Mouse (Mus musculus) layer of hippocampus, adult 2 months (tissue): ENCODE data around the gene Gpx3. TPM values are rescaled to one million over a fixed set of nuclear protein-coding genes. Genes with fewer than 3 reads are reported as not detected.
A peak's percentile ranks its signal among the peaks of the same experiment; 100 is the strongest.

Source experiments
- DNase-seq, 2 experiments: peaks; one replicate each; pipeline ENCODE4 v3.0.0; 2022; ENCODE audit warnings: low spot score in 2 of 2
- H3K27ac ChIP-seq: fragments of 200-600 bp; 2 replicates; pipeline ENCODE4 v1.8.1; 2022
- H3K4me3 ChIP-seq: fragments of 200-600 bp; 2 replicates; pipeline ENCODE4 v1.8.1; 2022; ENCODE audit warnings: mild to moderate bottlenecking
- CTCF ChIP-seq: fragments of 200-600 bp; conservative IDR thresholded peaks from 2 replicates; pipeline ENCODE4 v1.8.1; 2022; ENCODE audit warnings: antibody characterized with exemption, mild to moderate bottlenecking, moderate library complexity
- total RNA-seq, 2 experiments: library from RNA; stranded (reverse); gene quantifications; 2 replicates each; pipeline ENCODE4 v1.2.3; 2021

Gpx3 gene
- total RNA-seq, 2 experiments from 2014 or later: 3.9 to 4.0 TPM

DNA sequence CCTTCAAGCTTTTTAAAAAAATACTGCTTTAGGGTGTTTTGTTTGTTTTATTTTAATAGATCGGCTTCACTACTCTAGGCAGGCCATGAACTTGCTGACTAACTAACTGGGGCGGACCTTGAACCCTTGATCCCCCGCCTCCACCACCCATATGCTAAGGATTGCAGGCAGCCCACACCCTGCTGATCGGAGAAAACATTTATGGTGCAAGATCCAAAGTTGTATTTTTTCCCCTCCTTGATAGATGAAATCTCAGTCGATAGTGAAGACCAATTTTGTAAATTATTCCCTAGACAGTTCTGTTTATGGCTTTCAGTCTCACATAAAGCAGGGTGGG lies 35.2 kb upstream of the Gpx3 start:
- H3K4me3 ChIP-seq: peak overlapping the region; percentile 79
- DNase-seq: no peak
- H3K27ac ChIP-seq: peak overlapping the region; percentile 99
- no peak for TF ChIP-seq CTCF

DNA sequence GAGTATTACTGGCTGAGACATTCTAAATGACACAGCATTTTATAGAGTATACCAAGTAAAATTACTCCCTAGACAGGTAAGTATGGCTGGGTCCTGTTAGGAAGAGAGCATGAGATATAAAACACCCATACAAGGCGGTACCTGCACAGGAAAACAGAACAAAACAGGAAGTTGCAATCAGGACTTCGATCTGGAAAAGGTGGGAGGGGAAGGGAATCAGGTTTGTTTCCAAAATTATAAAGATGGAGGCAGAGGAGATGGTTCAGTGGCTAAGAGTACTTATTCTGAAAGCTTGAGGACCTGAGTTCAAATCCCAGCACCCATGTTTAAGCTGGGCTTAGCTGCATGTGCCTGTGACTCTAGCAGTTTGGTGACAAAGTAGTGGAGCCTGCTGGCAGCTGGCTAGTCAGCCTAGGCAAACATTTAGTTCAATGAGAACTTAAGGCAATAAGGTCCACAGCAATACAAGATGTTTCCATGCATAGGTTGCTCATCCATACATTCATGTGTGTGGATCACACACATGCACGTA lies 34.3 kb upstream of the Gpx3 start:
- no peak for TF ChIP-seq CTCF
- H3K4me3 ChIP-seq: peak overlapping the region; percentile 79
- DNase-seq: no peak

DNA sequence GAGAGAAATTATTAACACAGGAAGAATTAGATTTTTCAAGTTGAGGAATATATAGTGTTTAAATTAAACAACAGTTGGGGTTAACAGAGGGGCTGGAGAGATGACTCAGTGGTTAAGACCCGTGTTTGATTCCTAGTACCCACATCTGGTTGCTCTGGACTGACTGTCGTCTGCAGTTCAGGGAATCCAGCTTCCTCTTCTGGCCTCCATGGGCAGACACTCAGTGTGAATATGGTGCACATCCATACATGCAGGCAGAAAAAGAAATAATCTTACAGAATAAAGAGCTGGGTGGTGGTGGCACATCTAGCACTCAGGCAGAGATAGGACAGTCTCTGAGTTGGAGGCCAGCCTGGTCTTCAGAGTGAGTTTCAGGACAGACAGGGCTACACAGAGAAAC lies 33.8 kb upstream of the Gpx3 start:
- no peak overlapping the region for H3K4me3 ChIP-seq
- no peak overlapping the region for H3K27ac ChIP-seq
- TF ChIP-seq CTCF: no peak
- DNase-seq: no peak

More for the DNA sequence above, 34.3 kb upstream of the Gpx3 start:
- no peak overlapping the region for H3K27ac ChIP-seq

DNA sequence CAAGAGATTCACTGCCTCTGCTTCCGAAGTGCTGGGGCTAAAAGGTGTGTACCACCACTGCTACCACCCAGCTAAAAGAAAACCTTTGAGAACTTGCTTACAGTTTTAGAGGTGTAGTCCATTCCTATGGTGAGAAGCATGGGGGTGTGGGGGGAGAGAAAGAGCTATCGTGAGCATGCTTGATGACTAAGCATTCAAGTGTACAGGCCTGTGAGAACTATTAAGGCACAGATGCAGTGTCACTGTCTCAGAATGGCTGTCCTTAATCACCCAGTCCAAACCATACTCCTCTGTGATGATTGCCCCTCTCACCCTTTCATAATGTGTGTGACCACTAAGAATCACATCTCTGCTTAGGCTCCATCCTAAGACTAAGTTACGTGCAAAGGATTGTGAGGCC lies 32.9 kb upstream of the Gpx3 start:
- no peak overlapping the region; the same call in 1 of the 2 replicates for H3K27ac ChIP-seq
- no peak for DNase-seq
- no peak for TF ChIP-seq CTCF
- no peak overlapping the region for H3K4me3 ChIP-seq

DNA sequence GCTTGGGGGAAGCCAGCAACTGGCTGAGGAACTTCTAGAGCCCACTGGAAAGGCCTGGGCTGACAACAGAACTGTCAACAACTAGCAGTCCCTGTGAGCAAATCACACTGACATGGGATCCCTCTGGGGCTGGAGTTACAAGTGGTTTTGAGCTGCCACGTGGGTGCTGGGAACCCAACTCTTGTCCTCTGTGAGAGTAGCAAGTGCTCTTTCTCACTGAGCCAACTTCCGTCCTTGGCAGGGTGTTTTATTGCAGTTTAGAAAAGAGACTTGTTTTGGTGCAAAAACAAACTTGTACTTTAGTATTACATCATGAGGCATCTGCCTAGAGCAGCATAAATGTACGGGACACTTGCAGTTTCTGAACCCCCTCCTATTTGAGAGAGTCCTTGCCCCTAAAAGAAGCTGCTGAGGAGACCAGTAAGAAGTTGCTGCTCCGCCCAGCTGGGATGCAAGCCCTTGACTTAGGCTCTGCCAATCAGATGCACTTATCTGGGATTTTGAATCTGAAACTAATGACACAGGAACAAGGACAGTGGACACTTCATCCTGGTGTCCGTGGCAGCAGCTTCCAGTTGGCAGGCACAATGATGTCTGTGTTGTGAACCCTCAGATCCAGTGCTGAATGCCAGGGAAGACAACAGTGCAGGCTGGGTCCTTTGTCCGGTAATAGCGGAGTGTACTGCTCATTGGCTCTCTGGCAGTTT lies 30.3 kb upstream of the Gpx3 start:
- no peak for DNase-seq
- Histone ChIP-seq H3K27ac (peak overlapping the region; percentile 59), H3K4me3 (no peak overlapping the region)
- TF ChIP-seq CTCF: no peak

DNA sequence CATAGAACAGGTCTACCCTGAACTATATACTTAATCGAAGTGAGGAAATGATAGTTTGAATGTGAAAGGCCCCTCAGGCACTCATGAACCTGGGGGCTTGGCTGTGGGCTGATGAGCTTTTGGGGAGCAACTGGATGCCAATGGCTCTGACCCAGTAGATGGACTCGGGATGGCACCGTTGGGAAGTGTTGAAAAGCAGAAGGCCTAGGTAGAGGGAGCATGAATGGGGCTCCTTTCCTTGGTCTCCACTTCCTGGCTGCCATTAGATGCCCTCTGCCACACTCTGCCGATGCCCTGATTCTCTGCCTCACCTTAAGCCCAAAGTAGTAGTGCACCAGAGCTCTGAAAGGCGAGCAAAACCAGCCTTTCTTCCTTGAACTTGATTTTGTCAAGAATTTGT lies 26.2 kb upstream of the Gpx3 start:
- no peak for DNase-seq
- Histone ChIP-seq H3K4me3 (no peak overlapping the region), H3K27ac (no peak overlapping the region)
- no peak for TF ChIP-seq CTCF

DNA sequence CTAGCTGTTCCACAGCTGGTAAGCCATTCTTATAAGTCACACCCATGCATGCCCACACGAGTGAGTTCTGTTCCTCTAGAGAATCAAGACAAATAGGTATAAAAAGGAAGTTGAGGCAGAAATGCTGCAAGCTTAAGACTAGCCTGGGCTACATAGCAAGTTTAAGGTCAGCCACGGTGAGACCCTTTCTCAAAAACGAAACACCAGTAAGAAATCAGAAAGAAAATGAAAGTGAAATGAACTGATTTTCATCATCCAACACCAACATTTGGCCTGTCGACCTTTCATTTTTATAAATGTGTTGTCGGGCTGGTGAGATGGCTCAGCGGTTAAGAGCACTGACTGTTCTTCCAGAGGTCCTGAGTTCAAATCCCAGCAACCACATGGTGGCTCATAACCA lies 23.4 kb upstream of the Gpx3 start:
- no peak overlapping the region for H3K27ac ChIP-seq
- no peak for DNase-seq
- TF ChIP-seq CTCF: no peak
- no peak overlapping the region for H3K4me3 ChIP-seq

DNA sequence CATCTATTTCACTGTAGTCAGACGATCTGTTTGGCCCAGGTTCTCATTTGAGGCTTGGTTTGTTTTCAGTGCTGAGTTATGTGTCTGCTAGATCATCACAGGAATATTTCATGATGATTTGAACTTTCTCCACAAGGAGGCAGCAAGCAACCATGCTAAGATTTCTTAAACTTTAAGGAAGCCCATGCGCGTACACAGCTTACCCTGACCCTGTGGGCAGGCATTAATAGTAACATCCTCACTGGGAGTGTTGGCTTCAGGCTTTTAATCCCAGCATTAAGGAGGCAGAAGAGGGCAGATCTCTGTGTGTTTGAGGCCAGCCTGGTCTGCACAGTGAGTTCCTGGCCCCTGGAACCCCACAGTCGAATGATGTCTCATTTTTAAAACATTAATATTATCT lies 22.8 kb upstream of the Gpx3 start:
- TF ChIP-seq CTCF: peak; percentile 90
- Histone ChIP-seq H3K27ac (no peak overlapping the region), H3K4me3 (no peak overlapping the region)
- DNase-seq: peak; percentile 63

DNA sequence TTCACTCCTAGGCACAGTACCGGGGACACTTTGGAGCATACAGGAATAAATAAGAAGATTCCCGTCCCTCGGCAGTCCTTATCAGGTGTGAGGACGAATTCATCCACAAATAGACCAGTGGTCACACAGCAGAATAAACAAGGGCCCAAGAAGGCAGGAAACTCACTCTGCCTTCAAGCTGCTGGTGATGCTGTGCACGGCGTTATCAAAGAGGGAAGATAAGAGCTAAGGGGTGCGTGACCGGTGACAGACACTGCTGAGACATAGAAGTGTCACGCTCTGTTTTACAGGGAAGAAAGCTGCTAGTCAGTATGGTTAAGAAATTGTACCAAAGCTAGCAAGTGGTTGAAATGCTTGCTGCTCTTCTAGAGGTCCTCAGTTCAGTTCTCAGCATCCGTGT lies 22.3 kb upstream of the Gpx3 start:
- Histone ChIP-seq H3K4me3 (no peak overlapping the region), H3K27ac (no peak overlapping the region)
- DNase-seq: no peak
- no peak for TF ChIP-seq CTCF

DNA sequence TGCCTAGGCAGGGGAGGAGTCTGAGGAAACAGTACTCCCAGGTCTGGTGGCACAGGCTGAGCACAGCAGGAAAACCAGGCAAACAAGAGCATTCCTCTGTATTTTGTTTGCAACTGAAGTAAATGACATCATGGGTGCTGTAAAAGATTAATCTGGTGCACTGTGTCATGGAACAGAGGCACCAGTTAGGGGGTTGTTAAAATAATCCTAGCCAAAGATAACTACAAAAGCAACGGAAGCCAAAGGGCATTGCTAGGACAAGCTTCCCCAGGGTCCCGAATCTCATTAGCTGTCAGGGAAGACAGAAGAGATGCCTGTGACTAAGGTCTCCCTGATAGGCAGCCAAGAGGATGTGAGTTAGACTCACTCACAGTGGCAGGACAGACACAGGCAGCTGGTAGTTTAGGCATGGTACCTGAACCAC lies 21.2 kb upstream of the Gpx3 start:
- Histone ChIP-seq H3K4me3 (no peak overlapping the region), H3K27ac (no peak overlapping the region)
- DNase-seq: no peak
- no peak for TF ChIP-seq CTCF

DNA sequence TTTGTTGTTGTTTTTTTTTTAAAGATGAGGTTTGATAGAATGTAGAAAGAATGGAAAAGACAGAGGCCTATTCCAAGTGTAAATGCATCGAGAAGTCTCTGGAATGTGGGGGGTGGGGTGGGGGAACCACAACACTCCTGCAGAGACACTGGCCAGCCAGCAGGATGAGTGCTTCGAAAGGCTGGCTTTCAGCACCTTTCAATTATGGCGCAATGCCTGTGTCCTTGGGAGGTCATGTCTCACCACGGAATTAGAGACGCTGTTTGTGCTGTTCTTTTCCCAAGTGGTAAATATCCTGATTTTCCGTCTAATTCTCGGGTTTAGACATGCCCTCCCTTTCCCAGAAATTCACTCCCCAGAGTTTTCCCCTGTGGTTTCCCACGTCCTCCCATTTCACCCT lies 19.6 kb upstream of the Gpx3 start:
- TF ChIP-seq CTCF: no peak

DNA sequence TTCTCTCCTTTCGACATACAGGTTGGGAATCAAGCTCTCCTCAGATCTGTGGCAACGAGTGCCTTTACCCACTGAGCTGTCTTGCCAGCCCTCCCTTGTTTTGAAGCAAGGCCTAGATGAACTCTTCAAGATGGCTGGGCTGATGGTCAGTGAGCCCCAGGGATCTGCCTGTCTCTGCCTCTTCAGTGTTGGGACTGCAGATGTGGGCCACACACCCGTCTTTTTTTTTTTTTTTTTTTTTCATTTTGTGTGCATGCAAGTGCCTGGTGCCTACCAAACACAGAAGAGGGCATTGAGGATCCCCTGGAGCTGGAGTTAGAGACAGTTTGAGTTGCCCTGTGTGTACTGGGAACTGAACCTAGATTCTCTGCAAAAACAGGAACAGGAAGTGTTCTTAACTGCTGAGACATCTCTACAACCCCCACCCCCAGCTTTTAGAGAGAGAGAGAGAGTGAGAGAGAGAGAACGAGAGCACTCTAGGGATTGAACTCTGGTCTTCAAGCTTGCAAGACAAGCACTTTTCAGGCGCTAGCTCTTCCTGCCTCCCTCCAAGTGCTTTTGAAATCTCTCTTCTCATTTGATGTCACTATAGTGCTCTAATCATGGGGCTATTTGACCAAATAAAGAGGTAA lies 17.9 kb upstream of the Gpx3 start:
- TF ChIP-seq CTCF: no peak
- DNase-seq: no peak
- no peak overlapping the region for H3K27ac ChIP-seq
- no peak overlapping the region for H3K4me3 ChIP-seq

More for the DNA sequence above, 19.6 kb upstream of the Gpx3 start:
- no peak overlapping the region for H3K27ac ChIP-seq
- H3K4me3 ChIP-seq: no peak overlapping the region
- DNase-seq: no peak

DNA sequence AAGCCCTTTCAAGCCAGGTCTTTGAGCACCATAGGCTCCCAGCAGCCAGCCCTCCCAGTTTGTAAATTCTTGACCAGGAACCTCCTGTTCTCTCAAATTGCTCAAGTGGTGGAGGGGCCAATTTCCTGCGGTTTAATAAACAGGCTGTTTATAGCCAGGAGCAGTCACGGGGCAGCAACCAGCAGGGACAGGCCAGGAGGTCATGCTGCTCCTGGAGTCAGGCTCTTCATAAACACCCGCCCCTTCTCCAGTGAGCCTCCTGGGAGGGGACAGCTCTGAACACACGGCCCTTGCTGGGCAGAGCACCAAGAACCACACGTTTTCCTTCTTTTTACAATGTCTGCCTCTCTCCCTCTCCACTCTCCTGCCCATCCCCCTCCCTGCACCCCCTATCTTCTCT lies 17.3 kb upstream of the Gpx3 start:
- no peak for DNase-seq
- no peak for TF ChIP-seq CTCF
- H3K27ac ChIP-seq: no peak overlapping the region
- H3K4me3 ChIP-seq: no peak overlapping the region

DNA sequence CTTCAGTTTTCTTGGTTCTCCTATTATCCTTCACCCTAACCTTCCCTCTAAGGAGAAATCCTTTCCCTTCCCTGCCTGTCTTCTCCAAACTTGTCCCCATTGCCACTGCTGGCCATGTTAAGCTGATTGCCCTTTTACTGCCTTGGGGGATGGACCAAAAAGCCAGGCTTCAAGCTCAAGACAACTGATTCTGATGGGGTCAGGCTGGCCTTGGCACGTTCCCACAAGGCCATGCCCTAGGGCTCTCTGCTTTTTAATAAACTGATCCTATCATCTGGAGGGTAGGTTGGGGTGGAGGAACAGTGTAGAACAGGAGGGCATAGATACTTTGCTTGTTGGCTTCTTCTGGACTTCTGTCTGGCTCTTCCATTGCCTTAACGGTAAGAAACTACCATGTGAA lies 16.8 kb upstream of the Gpx3 start:
- no peak for DNase-seq
- no peak for TF ChIP-seq CTCF

More for the DNA sequence above, 16.8 kb upstream of the Gpx3 start:
- Histone ChIP-seq H3K4me3 (no peak overlapping the region), H3K27ac (no peak overlapping the region)
